Mouse (Mus musculus) embryonic fibroblast, embryonic 13.5 days (primary cell): Measurements from ENCODE around the gene Pth1r. TPM values are rescaled to one million over a fixed set of nuclear protein-coding genes. Genes with fewer than 3 reads are reported as not detected.

Source experiments
- H3K27ac ChIP-seq: 2 replicates; pipeline ENCODE4 v1.5.1; 2012; ENCODE audit warnings: low read length, control low read depth, inconsistent platforms; ENCODE audit not compliant: insufficient read depth
- H3K4me1 ChIP-seq: 2 replicates; pipeline ENCODE4 v1.6.1; 2011; ENCODE audit warnings: low read length; ENCODE audit not compliant: control insufficient read depth, insufficient read depth
- H3K4me3 ChIP-seq: 2 replicates; pipeline ENCODE4 v1.5.1; 2011; ENCODE audit warnings: mild to moderate bottlenecking, control low read depth, low read length; ENCODE audit not compliant: insufficient read depth
- CTCF ChIP-seq: IDR thresholded peaks from 2 replicates; pipeline ENCODE4 v1.5.1; 2011; ENCODE audit warnings: mild to moderate bottlenecking, control low read depth, low read length, moderate library complexity, borderline replicate concordance; ENCODE audit not compliant: insufficient read depth
- POLR2A ChIP-seq: IDR thresholded peaks from 2 replicates; pipeline ENCODE4 v1.6.1; 2011; ENCODE audit warnings: low read depth, mild to moderate bottlenecking, control low read depth, low read length, moderate library complexity
- polyA plus RNA-seq: library from polyadenylated mRNA; stranded (reverse); fragments of >200 nt; gene quantifications from 2 replicates; pipeline ENCODE4 v1.2.4, GENCODE M21; 2011; ENCODE audit warnings: low read depth; ENCODE audit not compliant: missing spikeins, insufficient read length

Gene Pth1r
- polyA plus RNA-seq, 1 experiment: 13.3 TPM

GRCm38 (mm10) chr9:110774403-110775268, 27.7 kb upstream of the Pth1r start:
- H3K4me1 ChIP-seq: no peaks in the 10 kb centered on the region
- H3K4me3 ChIP-seq: no peak overlapping the region
- no peak overlapping the region for H3K27ac ChIP-seq
- TF ChIP-seq CTCF: no peak

GRCm38 (mm10) chr9:110772336-110772735, 25.4 kb upstream of the Pth1r start:
- Histone ChIP-seq H3K27ac (no peak overlapping the region), H3K4me1 (no peaks in the 10 kb centered on the region), H3K4me3 (no peak overlapping the region)
- TF ChIP-seq POLR2A (no peak), CTCF (no peak)

- Histone ChIP-seq H3K27ac (no peak overlapping the region), H3K4me1 (0 out of 2 replicates have a peak, but pooled peaks cover 2% of the 10 kb centered on the region), H3K4me3 (no peak overlapping the region)
- TF ChIP-seq CTCF (no peak), POLR2A (no peak)
Observed at GRCm38 (mm10) chr9:110763405-110763804, 16.5 kb upstream of the Pth1r start.

GRCm38 (mm10) chr9:110762763-110763162, 15.8 kb upstream of the Pth1r start:
- Histone ChIP-seq H3K27ac (no peak overlapping the region), H3K4me3 (no peak overlapping the region), H3K4me1 (0 out of 2 replicates have a peak, but pooled peaks cover 2% of the 10 kb centered on the region)
- TF ChIP-seq POLR2A (no peak), CTCF (no peak)

- 0 out of 2 replicates have a peak, but pooled peaks cover 2% of the 10 kb centered on the region for H3K4me1 ChIP-seq
- H3K4me3 ChIP-seq: no peak overlapping the region
- TF ChIP-seq CTCF (no peak), POLR2A (no peak)
- H3K27ac ChIP-seq: no peak overlapping the region
Observed at GRCm38 (mm10) chr9:110760886-110761285, 13.9 kb upstream of the Pth1r start.

- Histone ChIP-seq H3K4me3 (no peak overlapping the region), H3K4me1 (0 out of 2 replicates have a peak, but pooled peaks cover 2% of the 10 kb centered on the region), H3K27ac (no peak overlapping the region)
- TF ChIP-seq POLR2A (no peak), CTCF (peak; percentile 72)
Observed at GRCm38 (mm10) chr9:110759265-110759664, 12.3 kb upstream of the Pth1r start.

GRCm38 (mm10) chr9:110758605-110759004, 11.7 kb upstream of the Pth1r start:
- Histone ChIP-seq H3K4me1 (0 out of 2 replicates have a peak, but pooled peaks cover 2% of the 10 kb centered on the region), H3K4me3 (no peak overlapping the region), H3K27ac (no peak overlapping the region)
- TF ChIP-seq POLR2A (no peak), CTCF (no peak)

- no peak for TF ChIP-seq CTCF
- no peak for TF ChIP-seq POLR2A
- no peak overlapping the region for H3K27ac ChIP-seq
Observed at GRCm38 (mm10) chr9:110757816-110758215, 10.9 kb upstream of the Pth1r start.

GRCm38 (mm10) chr9:110753773-110754172, 6.8 kb upstream of the Pth1r start:
- TF ChIP-seq CTCF (no peak), POLR2A (no peak)
- Histone ChIP-seq H3K4me1 (no peaks in the 10 kb centered on the region), H3K27ac (no peak overlapping the region), H3K4me3 (no peak overlapping the region)

More at GRCm38 (mm10) chr9:110757816-110758215, 10.9 kb upstream of the Pth1r start:
- Histone ChIP-seq H3K4me1 (0 out of 2 replicates have a peak, but pooled peaks cover 2% of the 10 kb centered on the region), H3K4me3 (no peak overlapping the region)

- TF ChIP-seq POLR2A: no peak
- TF ChIP-seq CTCF: no peak
- Histone ChIP-seq H3K27ac (no peak overlapping the region), H3K4me1 (no peaks in the 10 kb centered on the region), H3K4me3 (no peak overlapping the region)
Observed at GRCm38 (mm10) chr9:110752917-110753435, 6.0 kb upstream of the Pth1r start.
